Mouse (Mus musculus) layer of hippocampus, postnatal 14 days (tissue): ENCODE results near the gene Parm1. TPM values are rescaled to one million over a fixed set of nuclear protein-coding genes. Genes with fewer than 3 reads are reported as not detected.

Experiments used
- DNase-seq, 2 experiments: peaks; one replicate each; pipeline ENCODE4 v3.0.0; 2021 to 2022; ENCODE audit warnings: low spot score in 2 of 2, mixed read lengths in 1 of 2
- total RNA-seq, 2 experiments: library from RNA; stranded (reverse); gene quantifications; 2 replicates each; pipeline ENCODE4 v1.2.3; 2021

The Parm1 gene
- total RNA-seq, 2 experiments from 2014 or later = 27.7 to 31.3 TPM

- no peak for DNase-seq
These were observed 49.2 kb downstream of the Parm1 start for GRCm38 (mm10) chr5:91566591-91566990.

GRCm38 (mm10) chr5:91574211-91574610 is 56.8 kb downstream of the Parm1 start:
- DNase-seq = no peak

- DNase-seq = no peak
These were observed 61.5 kb downstream of the Parm1 start for GRCm38 (mm10) chr5:91578924-91579323.

GRCm38 (mm10) chr5:91581799-91582198 is 64.4 kb downstream of the Parm1 start:
- no peak for DNase-seq

- DNase-seq = no peak
These were observed 68.8 kb downstream of the Parm1 start for GRCm38 (mm10) chr5:91586206-91586605.

- no peak for DNase-seq
These were observed 76.7 kb downstream of the Parm1 start for GRCm38 (mm10) chr5:91594083-91594482.

- no peak for DNase-seq
These were observed 79.8 kb downstream of the Parm1 start for GRCm38 (mm10) chr5:91597216-91597615.

- peak; percentile 21 to 43 for DNase-seq
These were observed 82.4 kb downstream of the Parm1 start for GRCm38 (mm10) chr5:91599801-91600200.

GRCm38 (mm10) chr5:91603347-91603746 is 85.9 kb downstream of the Parm1 start:
- DNase-seq = no peak

GRCm38 (mm10) chr5:91603787-91604439 is 86.5 kb downstream of the Parm1 start:
- DNase-seq = no peak

- no peak for DNase-seq
These were observed 89.8 kb downstream of the Parm1 start for GRCm38 (mm10) chr5:91607234-91607633.

GRCm38 (mm10) chr5:91607841-91608240 is 90.4 kb downstream of the Parm1 start:
- no peak for DNase-seq

- no peak for DNase-seq
These were observed 91.6 kb downstream of the Parm1 start for GRCm38 (mm10) chr5:91609041-91609440.

- no peak for DNase-seq
These were observed 92.3 kb downstream of the Parm1 start for GRCm38 (mm10) chr5:91609511-91610300.

- DNase-seq = no peak
These were observed 93.1 kb downstream of the Parm1 start for GRCm38 (mm10) chr5:91610499-91610898.

- no peak for DNase-seq
These were observed 94.2 kb downstream of the Parm1 start for GRCm38 (mm10) chr5:91611589-91611988.

GRCm38 (mm10) chr5:91617331-91618233 is 100.2 kb downstream of the Parm1 start:
- DNase-seq = no peak

GRCm38 (mm10) chr5:91618661-91619173 is 101.3 kb downstream of the Parm1 start:
- no peak for DNase-seq

GRCm38 (mm10) chr5:91621197-91621596 is 103.8 kb downstream of the Parm1 start:
- no peak for DNase-seq

- DNase-seq = peak in 1 of 2 experiments; percentile 6
These were observed 109.4 kb downstream of the Parm1 start for GRCm38 (mm10) chr5:91626823-91627222.

- DNase-seq = no peak
These were observed 112.1 kb downstream of the Parm1 start for GRCm38 (mm10) chr5:91629472-91629871.
